Mouse (Mus musculus) left cerebral cortex, adult 11 months (tissue): Measurements from ENCODE around the gene Nlrp1b.

Source experiments
- DNase-seq: peaks from one replicate; pipeline ENCODE4 v3.0.0; 2022; ENCODE audit warnings: low spot score

The Nlrp1b gene

DNA sequence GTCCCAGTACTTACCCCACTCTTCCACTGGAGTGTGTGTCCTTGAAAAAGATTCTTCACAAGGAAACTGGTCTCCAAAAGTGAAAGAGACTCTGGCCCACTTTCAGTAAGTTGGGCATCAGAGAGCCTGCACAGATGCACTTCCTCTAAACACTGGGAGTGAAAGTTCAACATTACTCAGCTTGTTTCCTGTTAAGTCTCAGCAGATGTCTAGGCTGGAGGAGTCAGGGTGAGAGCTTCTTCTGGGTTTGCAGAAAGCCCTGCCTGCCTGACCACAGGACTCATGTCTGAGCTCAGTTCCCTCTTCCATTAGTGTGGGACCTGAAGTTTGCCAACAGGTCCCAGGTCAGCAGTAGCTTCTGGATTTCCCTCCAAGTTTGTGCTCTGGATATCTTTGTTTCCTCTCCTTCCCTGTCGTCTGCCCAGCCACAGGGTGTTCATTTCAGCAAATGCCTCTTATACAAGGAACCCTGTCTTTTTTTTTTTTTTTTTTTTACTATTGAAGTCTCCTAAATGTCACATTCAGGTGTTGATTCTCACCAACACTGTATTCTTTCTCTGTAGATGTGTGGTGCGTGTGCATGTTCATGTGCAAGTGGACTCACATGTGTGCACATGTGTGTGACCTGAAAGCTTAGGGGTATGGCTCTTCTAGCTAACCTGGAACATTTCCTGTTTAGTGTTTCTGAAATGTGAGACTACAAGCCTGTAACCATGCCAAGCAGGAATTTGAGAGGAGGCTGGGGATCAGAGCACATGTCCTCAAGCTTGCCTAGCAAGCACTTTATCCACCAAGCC lies at the start of gene Nlrp1b:
Gene Nlrp1b, minus strand, starts transcription at position 50 of the 797 bp plus-strand sequence.
- DNase-seq: peak; percentile 0

DNA sequence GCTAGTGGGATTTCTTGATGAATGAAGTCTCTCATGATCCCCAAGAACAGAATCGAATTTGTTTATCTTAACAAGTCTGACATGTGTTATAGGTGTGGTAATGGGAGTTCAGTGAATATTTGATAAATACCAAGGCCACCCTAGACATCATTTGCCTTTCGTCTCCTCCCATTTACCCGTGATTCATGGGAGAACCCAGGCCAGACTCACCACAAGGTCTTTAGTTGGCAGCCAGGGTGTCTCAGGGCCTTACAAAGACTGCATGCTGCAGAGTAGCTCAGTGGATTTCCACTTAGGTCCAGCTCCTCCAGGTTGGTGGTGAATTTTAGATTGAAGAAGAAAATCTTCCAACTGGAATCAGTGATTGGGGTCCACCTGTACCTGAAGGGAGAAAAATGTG lies 30.5 kb upstream of the Nlrp1b start:
- no peak for DNase-seq

DNA sequence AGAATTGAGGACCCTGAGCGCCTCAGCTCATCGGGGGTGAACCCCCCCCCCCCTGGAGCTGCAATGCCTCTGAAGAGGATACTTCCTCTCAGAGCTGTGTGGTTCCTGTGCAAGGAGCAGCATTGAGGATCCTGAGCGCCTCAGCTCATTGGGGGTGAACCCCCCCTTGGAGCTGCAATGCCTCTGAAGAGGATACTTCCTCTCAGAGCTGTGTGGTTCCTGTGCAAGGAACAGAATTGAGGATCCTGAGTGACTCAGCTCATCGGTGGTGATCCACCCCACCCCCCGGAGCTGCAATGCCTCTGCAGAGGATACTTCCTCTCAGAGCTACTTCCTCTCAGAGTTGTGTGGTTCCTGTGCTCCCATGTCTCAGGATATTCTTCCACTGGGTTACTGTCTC lies 20.8 kb upstream of the Nlrp1b start:
- DNase-seq: no peak

DNA sequence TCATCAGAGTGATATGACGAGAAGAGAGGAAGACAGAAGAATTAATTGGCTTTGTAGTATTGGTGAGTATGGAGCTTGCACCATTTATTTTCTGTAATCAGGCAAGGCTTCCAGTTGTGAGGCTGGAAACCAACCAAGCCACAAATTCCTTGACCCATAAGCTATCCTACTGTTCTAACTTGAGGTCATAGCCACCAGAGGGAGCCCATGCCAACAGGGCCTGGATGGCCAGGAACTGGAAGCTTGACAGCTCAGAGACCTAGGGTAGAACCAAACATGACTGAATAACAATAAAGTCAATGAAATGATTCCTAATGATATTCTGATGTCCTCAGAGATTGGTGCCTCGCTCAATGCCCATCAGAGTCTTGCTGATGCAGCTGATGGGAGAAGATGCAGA lies 5.9 kb downstream of the Nlrp1b start:
- DNase-seq: no peak

DNA sequence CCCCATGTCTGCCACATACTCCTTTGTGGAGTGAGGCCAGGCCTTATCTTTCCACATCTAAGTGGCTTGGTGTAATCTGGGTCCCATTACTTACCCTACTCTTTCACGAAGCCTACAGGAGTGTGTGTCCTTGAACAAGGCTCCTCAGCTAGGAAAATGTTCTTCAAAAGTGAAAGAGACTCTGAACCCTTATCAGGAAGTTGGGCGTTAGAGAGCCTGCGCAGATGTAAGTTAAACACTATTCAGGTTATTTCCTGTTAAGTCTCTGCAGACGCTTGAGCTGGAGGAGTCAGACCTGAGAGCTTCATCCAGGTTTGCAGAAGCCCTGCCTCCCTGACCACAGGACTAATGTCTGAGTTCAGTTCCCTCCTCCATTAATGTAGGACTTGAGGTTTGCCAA lies 27.8 kb downstream of the Nlrp1b start:
- no peak for DNase-seq

DNA sequence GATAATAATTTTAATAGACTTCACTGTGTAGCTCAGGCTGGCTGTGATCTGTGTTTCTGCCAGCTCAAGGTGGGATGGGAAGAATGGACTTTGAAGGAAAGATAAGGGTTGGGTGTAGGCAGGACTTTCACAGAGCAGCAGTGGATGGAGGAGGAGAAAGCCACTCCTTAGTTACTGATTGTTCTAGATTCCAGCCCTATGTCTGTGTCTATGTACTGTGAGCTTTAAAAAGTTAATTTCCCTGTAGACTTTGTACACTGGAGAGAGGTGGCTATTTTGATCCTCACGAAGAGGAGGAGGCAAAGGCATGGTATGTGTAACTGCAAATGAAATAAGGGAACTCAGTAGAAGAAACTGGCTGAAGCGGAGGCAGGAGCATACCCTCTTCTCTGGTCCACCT lies 31.2 kb downstream of the Nlrp1b start:
- DNase-seq: no peak

DNA sequence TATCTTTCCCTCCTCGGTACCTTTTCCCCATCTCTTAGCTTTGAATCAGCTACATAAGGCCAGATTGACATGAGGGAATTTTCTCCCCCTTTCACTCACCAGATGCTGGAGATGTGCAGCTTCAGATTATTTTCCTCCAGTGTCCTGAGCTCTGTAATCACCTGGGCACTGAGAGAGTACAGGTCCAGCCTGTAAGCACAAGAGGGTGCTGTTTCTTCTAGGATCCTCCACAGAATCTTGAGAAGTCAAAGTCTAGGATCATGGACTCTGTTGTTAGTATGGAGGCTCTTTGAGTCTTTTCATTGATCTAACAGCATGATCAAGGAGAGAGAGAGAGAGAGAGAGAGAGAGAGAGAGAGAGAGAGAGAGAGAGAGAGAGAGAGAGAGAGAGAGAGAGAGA lies 60.9 kb downstream of the Nlrp1b start:
- DNase-seq: no peak

DNA sequence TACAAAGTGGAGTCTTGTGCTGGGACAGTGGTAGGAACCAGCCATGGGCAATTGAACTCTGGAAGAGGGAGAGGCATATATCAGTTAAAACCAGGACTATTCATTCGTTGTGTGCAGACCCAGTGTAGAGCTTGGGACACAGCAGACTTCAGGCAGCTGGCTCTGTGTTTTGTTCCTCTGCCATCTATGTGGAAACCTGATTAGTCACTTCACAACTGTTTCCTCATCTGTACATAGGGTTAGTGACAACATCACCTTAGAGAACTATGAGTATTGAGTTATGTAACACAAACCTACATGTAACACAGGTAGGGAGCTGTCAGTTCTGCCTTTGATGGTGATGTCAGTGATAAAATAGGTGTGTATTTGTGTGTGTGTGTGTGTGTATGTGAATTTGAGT lies 66.4 kb downstream of the Nlrp1b start:
- DNase-seq: no peak

DNA sequence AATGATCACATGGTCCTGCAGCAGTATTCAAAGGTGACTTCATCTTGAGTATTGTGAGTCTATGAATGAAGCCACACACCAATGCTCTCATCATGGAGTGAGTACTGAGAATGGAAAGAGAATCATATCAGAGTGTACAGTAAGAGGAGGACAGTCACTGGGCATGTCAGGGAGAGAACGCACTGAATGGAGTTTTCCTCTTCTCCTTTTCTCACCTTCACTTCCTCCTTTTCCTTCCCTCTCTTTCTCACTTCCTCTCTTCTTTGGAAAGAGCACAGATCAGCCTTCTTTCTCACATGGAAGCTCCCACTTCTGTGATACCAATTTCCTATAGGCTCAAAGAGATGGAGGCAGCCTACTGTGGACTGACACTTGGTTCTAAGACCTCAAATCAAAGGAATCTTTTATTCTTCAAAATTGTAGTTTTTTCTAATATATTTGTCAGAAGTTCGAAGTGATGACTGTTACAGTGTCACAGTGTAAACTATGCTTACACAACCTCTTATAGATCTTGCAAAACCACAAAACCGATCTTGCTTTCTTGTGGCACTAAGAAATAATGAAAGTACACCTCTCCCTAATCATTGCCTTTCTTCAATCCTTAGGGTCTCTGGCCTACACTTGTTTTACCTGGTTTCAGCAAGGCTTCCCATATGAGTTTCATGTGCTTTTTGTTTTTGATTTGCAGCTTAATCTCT lies 70.9 kb downstream of the Nlrp1b start:
- no peak for DNase-seq

DNA sequence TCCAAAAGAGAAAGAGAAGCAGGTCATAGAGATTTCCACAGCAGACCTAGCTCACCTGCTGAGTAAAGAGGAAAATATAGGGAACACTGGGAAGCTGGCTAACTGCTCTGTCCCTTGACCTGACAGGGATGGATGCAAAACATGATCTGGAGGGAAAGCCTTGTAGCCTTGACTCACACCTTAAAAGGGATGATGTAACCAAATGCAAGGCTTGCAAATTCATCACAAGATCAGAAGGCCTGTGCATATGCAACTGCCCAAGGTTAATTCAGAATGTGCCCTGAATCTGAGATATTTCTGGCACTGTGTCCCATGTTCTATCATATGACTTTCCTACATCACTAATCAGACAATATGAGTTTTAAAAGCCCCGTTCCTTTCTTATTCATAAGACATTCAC lies 75.3 kb downstream of the Nlrp1b start:
- DNase-seq: no peak

DNA sequence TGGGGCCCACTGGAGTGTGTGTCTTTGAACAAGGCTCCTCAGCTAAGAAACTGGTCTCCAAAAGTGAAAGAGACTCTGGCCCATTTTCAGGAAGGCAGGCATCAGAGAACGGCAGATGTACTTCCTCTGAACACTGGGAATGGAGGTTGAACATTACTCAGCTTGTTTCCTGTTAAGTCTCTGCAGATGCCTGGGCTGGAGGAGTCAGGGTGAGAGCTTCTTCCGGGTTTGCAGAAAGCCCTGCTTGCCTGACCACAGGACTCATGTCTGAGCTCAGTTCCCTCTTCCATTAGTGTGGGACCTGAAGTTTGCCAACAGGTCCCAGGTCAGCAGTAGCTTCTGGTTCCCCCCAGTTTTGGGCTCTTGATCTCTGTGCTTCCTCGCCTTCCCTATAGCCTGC lies 85.9 kb downstream of the Nlrp1b start, which contains the start of gene Nlrp1a:
Gene Nlrp1a, minus strand, starts transcription at position 44 of the 400 bp plus-strand sequence.
- DNase-seq: no peak

DNA sequence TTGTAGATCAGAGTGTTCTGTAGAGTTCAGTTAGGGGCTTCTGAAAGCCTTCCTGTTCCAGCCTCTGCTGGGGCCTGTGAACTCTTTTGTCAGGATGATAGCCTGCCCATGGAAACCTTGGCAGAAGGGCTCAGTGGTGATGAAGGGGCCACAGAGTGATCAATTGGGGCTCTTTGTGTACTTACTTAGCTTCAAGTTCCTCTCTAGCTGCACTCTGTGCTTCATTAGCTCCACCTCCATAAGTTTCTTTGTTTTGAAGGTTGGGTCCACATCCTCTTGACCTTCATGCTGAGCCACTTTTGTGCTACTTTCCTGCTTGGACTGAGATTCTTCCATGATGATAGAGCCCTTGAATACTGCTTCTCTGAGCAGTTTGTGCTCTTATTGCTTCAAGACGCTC lies 88.5 kb downstream of the Nlrp1b start:
- no peak for DNase-seq

DNA sequence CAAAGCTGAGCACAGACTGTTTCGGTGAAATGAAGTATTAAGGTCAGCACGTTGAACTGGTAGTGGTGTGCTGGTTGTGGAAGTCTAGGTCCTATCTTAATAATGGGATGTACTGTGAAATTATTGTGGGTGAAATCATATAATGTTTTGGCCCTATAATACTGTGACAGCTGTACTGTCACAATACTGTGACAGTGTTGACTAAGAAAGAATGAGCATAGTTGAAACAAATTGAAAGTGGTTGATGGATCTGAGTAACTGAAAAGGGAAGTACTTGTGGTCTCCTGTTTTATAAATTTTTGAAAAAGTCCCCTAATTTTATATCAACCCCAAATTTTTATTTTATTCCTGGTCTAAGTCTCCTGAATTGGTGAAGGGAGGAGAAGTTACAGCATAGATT lies 123.4 kb downstream of the Nlrp1b start:
- no peak for DNase-seq

DNA sequence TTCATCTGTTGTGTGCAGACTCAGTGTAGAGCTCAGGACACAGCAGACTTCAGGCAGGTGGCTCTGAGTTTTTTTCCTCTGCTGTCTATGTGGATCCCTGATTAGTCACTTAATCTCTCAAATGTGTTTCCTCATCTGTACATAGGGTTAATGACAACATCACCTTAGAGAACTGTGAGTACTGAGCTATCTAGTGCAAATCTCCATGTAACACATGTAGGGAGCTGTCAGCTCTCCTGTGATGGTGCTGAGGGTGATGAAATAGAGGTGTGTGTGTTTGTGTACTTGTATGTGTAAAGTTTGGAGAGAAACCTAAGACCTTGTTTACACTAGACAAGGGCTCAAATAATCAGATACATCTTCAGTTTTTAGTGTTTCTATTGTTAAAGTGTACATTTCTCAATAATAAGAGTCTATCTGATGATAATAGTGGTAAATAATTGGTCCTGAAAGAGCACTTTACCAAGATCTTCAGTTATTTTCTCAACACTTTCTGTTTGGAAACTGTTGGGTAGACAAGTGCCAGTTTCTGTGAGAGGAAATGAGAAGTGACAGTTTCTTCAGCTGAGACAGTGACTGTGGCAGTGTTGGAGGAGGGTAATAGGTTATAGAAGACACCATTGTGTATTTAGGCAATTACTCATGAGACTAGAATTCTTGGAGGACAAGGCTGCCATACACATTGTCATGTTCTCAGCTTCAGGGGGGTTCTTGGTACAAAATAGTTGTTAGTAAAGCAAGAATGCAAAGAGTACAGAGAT lies 124.1 kb downstream of the Nlrp1b start:
- no peak for DNase-seq

DNA sequence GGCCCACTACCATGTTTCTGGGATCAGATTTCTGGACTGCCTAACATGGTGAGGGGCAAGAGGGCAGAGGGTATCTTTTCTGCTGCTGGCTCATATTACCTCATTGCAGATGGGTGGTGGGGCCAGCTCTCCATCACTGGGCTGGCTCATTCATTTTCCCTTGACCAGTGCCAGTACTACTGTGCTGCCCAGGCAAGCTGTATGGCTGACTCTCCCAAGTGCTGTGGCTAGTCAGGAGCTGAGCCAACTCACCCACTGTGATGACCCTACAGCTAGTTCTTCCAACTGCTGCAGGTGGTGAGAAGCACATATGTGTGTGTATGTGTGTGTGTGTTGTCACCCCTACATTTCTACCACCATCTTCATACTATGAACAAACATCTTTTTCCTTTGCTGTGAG lies 126.6 kb downstream of the Nlrp1b start:
- no peak for DNase-seq
